Mouse (Mus musculus) heart, embryonic 14.5 days (tissue): ENCODE measurements around the gene Fgf9. TPM values are rescaled to one million over a fixed set of nuclear protein-coding genes. Genes with fewer than 3 reads are reported as not detected.

Experiments
- ATAC-seq: fragments of 200-750 bp; cut with Nextera tagmentation; 2 replicates; pipeline ENCODE4 v1.8.0; 2017; ENCODE audit warnings: low read depth, moderate TSS enrichment; ENCODE audit not compliant: insufficient number of reproducible peaks, insufficient read depth, low FRiP score
- H3K27ac ChIP-seq, 2 experiments: fragments of 200-500 bp in 1 of 2; fragments of 300-500 bp in 1 of 2; sonication (generic) in 1 of 2; replicated peaks in 1 of 2; 2 replicates each; pipeline ENCODE4 v1.5.1; 2012 to 2014; ENCODE audit warnings: low read depth in 2 of 2, low read length in 2 of 2, control low read depth in 1 of 2, mild to moderate bottlenecking in 1 of 2, mixed read lengths in 1 of 2; ENCODE audit not compliant: control insufficient read depth in 1 of 2, insufficient read depth in 1 of 2
- H3K27me3 ChIP-seq: fragments of 300-500 bp; sonication (generic); 2 replicates; pipeline ENCODE4 v1.6.1; 2014; ENCODE audit warnings: mild to moderate bottlenecking, low read length, control low read depth; ENCODE audit not compliant: control insufficient read depth, insufficient read depth
- H3K36me3 ChIP-seq: fragments of 300-500 bp; sonication (generic); 2 replicates; pipeline ENCODE4 v1.6.1; 2014; ENCODE audit warnings: mild to moderate bottlenecking, control low read depth, low read length, mixed read lengths; ENCODE audit not compliant: control insufficient read depth, insufficient read depth
- H3K4me1 ChIP-seq, 2 experiments: fragments of 200-500 bp in 1 of 2; fragments of 300-500 bp in 1 of 2; sonication (generic) in 1 of 2; 2 replicates each; pipeline ENCODE4 v1.6.1; 2012 to 2014; ENCODE audit warnings: low read length in 2 of 2, control low read depth in 1 of 2, mixed read lengths in 1 of 2; ENCODE audit not compliant: control insufficient read depth in 2 of 2, insufficient read depth in 2 of 2
- H3K4me2 ChIP-seq: fragments of 300-500 bp; sonication (generic); 2 replicates; pipeline ENCODE4 v1.6.1; 2014; ENCODE audit warnings: mild to moderate bottlenecking, low read length
- H3K4me3 ChIP-seq, 2 experiments: fragments of 200-500 bp in 1 of 2; fragments of 300-500 bp in 1 of 2; sonication (generic) in 1 of 2; 2 replicates each; pipeline ENCODE4 v1.5.1; 2012 to 2014; ENCODE audit warnings: low read length in 2 of 2, mild to moderate bottlenecking in 2 of 2, control low read depth in 1 of 2, low read depth in 1 of 2, moderate library complexity in 1 of 2; ENCODE audit not compliant: control insufficient read depth in 1 of 2, insufficient read depth in 1 of 2
- H3K9ac ChIP-seq: fragments of 300-500 bp; sonication (generic); 2 replicates; pipeline ENCODE4 v1.6.1; 2014; ENCODE audit warnings: mild to moderate bottlenecking, low read length
- H3K9me3 ChIP-seq: fragments of 300-500 bp; sonication (generic); 2 replicates; pipeline ENCODE4 v1.6.1; 2016; ENCODE audit warnings: low read length, control low read depth; ENCODE audit not compliant: control insufficient read depth
- WGBS: fragments of 180-500 bp; shearing (Covaris S2); extraction: QIAGEN DNeasy Blood & Tissue Kit; methylation state at CpG from one replicate; pipeline ENCODE4 v1.1.7; 2014; 5-methylcytosine and 5-hydroxymethylcytosine counted together
- polyA plus RNA-seq: library from polyadenylated mRNA; unstranded; fragments of >200 nt; fragmentation: Nextera tagmentation; extraction: Ambion mirVana; gene quantifications from 2 replicates; pipeline ENCODE4 v1.2.1, GENCODE M21; 2014

Fgf9 gene
- polyA plus RNA-seq, 1 experiment from 2014 or later: 8.3 TPM

DNA sequence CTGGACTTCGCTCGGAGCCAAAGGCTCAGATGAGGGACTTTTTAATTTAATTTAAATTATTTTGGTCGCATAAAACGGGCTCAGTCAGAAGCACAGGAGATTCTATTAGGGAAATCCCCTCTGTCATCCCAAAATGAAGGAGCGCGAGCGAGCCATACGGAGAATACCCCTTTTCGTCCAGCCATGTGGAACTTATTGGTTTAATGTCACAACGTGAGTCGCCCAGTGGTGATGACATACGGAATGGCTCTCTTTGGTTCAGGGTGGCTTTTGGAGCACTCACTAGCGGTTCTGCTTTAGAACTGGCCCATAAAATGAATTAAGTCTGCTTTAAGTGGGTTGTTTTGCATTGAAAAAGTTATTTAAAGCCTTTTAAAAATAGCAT, 80.1 kb downstream of the Fgf9 start:
- WGBS: 89% methylated on average over 13 of the region's 13 CpGs
- Histone ChIP-seq H3K9me3 (no peaks in the 10 kb centered on the region), H3K9ac (no peak overlapping the region), H3K27ac (peak overlapping the region in 1 of 2 experiments; percentile 61; a peak in 2 of 4 replicates), H3K27me3 (no peaks in the 10 kb centered on the region), H3K4me1 (peaks cover 0 to 5% of the 10 kb centered on the region in 2 experiments; a peak in 3 of 4 replicates), H3K4me3 (no peak overlapping the region), H3K36me3 (no peaks in the 10 kb centered on the region), H3K4me2 (peak overlapping the region; percentile 57)
- no peak for ATAC-seq

DNA sequence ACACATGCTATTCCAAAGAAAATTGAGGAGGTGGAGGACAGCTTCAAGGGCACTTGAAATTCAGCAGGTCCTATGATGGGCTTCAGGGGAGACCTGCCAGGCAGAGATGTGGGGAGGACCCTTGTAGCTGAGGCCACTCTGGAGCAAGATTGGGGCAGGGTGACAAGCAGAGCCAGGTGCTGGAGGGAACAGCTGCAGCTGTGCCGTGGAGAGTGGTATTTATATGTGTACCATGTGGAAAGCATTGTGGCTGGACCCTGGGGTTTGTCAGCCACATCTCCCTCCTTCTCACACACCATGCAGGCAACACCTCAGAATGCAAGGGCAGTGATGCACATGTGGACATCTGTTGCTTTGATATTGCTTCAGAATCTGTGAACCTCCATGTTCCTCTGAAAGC, 81.8 kb downstream of the Fgf9 start:
- Histone ChIP-seq H3K27ac (no peak overlapping the region), H3K9me3 (no peaks in the 10 kb centered on the region), H3K4me3 (no peak overlapping the region), H3K9ac (no peak overlapping the region), H3K4me1 (peaks cover 0 to 5% of the 10 kb centered on the region in 2 experiments; a peak in 3 of 4 replicates), H3K36me3 (no peaks in the 10 kb centered on the region), H3K4me2 (no peak overlapping the region), H3K27me3 (no peaks in the 10 kb centered on the region)
- 25% methylated on average over 1 of the region's 1 CpGs for WGBS
- no peak for ATAC-seq

GRCm38 (mm10) chr14:58153470-58154416, 83.4 kb downstream of the Fgf9 start:
- no peak overlapping the region for H3K9ac ChIP-seq
- WGBS: 66% methylated on average over 15 of the region's 15 CpGs
- no peak for ATAC-seq
- H3K4me1 ChIP-seq: peaks cover 0 to 5% of the 10 kb centered on the region in 2 experiments; a peak in 3 of 4 replicates
- H3K9me3 ChIP-seq: no peaks in the 10 kb centered on the region
- H3K36me3 ChIP-seq: no peaks in the 10 kb centered on the region
- H3K27ac ChIP-seq: no peak overlapping the region
- no peak overlapping the region for H3K4me3 ChIP-seq
- H3K27me3 ChIP-seq: no peaks in the 10 kb centered on the region
- H3K4me2 ChIP-seq: no peak overlapping the region

DNA sequence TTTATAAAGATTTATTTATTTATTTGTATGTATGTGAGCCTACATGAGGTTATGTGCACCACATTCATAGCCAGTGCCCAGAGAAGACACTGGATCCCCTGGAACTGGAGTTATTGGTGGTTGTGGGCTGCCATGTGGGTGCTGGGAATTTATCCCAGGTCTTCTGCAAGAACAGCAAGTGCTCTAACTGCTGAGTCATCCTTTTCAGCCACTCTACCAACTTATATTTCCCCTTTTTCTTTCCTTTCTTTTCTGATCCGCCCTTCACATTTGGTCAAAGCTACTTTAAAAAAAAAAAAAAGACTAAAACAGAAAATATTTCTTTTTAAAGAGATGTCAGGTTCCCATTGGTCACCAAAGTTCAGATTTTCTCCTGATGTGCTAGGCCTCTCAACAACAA, 90.3 kb downstream of the Fgf9 start:
- H3K9me3 ChIP-seq: peaks cover 2% of the 10 kb centered on the region; the same call in 1 of the 2 replicates
- H3K27ac ChIP-seq: no peak overlapping the region
- no peaks in the 10 kb centered on the region for H3K4me1 ChIP-seq
- no peaks in the 10 kb centered on the region for H3K36me3 ChIP-seq
- no peak for ATAC-seq
- 100% methylated on average over 1 of the region's 1 CpGs for WGBS
- H3K4me2 ChIP-seq: no peak overlapping the region
- H3K9ac ChIP-seq: no peak overlapping the region
- H3K27me3 ChIP-seq: no peaks in the 10 kb centered on the region
- H3K4me3 ChIP-seq: no peak overlapping the region

Other genes with a start within 250 kb of the Fgf9 start
- gene Ska3, start 244.4 kb upstream of the Fgf9 start, polyA plus RNA-seq: 21.6 and 24.5 TPM in 2 replicates
- 148 and 155 TPM in 2 replicates for gene Mrpl57, start 244.3 kb upstream of the Fgf9 start, polyA plus RNA-seq
- gene Zdhhc20, start 180.3 kb upstream of the Fgf9 start, polyA plus RNA-seq: 31.3 and 38.0 TPM in 2 replicates
- 63.3 and 72.0 TPM in 2 replicates for gene Micu2, start 71.3 kb upstream of the Fgf9 start, polyA plus RNA-seq